Mouse (Mus musculus) bone marrow macrophage, adult 2 months (primary cell): Measurements from ENCODE around the gene Mrvi1.

Experiments
- CTCF ChIP-seq: IDR thresholded peaks from 2 replicates; pipeline ENCODE4 v1.5.1; 2012; ENCODE audit warnings: low read depth, mild to moderate bottlenecking, low read length, moderate library complexity
- POLR2A ChIP-seq: IDR thresholded peaks from 2 replicates; pipeline ENCODE4 v1.6.1; 2012; ENCODE audit warnings: mild to moderate bottlenecking, low read depth, low read length, borderline replicate concordance

DNA sequence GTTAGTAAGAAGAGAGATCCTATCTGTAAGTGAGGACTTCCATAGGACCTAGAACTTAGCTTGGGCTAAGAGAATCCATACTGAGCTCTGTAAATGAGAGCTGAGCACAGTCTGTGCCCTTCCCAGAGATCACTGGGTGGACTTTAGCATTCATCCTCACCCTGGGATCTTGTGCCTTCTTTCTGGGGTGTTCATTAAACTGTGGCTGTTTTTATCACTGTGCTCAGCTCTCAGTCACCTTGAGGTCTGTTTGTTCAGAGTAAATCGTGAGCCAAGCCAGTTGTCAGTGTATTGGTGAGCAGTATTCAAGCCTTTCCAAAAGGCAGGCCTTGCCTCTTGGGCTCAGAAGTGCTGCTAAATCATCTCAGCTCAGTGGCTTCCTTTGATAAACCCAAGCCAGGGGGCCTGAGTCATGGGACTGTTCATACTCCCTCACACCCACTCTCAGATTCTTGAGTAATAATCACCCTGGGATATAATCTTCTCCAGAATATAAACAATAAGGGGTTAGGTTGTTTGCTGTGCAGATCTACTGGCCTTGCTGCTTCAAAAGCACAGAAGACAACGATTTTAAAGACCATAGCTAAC, 100.4 kb downstream of the Mrvi1 start:
- no peak for TF ChIP-seq POLR2A
- no peak for TF ChIP-seq CTCF
